Mouse (Mus musculus) C2C12 (cell line): ENCODE measurements around the gene Pfkfb3.

Experiments
- CEBPB ChIP-seq: IDR thresholded peaks from one replicate; pipeline ENCODE4 v1.6.1; 2011; ENCODE audit warnings: low read depth, mild to moderate bottlenecking, control low read depth, moderate library complexity
- CTCF ChIP-seq: IDR thresholded peaks from one replicate; pipeline ENCODE4 v1.5.1; 2011; ENCODE audit not compliant: control insufficient read depth, insufficient read depth, insufficient read length
- FOSL1 ChIP-seq: IDR thresholded peaks from one replicate; pipeline ENCODE4 v1.8.0; 2011; ENCODE audit warnings: mild to moderate bottlenecking, low read length; ENCODE audit not compliant: poor library complexity, insufficient read depth, severe bottlenecking
- MAX ChIP-seq: IDR thresholded peaks from one replicate; pipeline ENCODE4 v1.6.1; 2011; ENCODE audit warnings: mild to moderate bottlenecking, control low read depth
- MYOD1 ChIP-seq: IDR thresholded peaks from one replicate; pipeline ENCODE4 v1.6.1; 2011; ENCODE audit warnings: low read depth; ENCODE audit not compliant: control insufficient read depth, insufficient read length
- MYOG ChIP-seq: IDR thresholded peaks from one replicate; pipeline ENCODE4 v1.6.1; 2011; ENCODE audit not compliant: control insufficient read depth, insufficient read length; ENCODE audit errors: extremely low read depth
- USF1 ChIP-seq: IDR thresholded peaks from one replicate; pipeline ENCODE4 v1.6.1; 2011; ENCODE audit warnings: low read depth, mild to moderate bottlenecking, control low read depth, moderate library complexity

DNA sequence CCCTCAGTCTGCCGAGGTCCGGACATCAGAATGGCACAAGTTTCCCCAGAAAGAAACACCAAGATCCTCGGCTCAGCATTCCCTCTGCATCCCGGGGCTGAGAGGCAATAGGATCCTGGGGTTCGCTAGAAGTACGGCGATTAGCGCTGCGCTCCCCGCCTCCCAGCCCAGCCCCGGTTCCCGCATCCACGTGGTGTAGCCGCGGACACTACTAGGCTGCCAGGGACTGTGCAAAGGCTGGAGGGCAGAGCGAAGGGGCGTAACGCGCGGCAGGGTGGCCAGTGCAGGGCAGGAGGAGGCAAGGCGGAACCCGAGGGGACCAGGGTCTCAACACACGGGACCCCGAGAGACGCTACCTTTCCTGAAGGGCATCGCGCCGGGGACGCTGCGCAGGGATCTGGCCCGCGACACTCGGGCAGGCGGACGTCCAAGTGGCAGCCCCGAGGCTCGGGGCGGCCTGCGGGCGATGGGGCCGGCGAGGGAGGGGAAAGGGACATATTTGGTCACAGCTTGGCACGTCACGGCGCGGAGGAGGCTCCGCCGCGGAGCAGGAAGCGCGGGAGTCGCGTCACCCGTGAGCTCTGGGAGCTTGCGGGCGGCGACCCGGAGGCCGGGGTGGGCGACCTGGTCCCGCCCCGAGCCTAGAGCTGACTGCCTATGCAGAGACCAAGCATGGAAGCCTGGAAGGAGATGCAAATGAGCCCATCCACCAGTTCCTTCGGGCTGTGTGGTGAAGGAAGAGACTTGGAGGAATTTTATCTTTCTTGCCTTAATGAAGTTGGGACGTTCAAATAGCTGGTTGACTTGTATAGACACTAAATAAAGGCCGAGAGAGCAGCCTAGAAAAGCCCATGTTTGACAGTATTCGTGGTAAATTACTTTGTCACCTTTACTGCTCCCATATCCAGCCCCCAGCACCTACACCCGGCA lies at the start of gene Pfkfb3:
- TF ChIP-seq CTCF = no peak
- no peak for TF ChIP-seq USF1
- TF ChIP-seq MAX = no peak
- TF ChIP-seq FOSL1 = no peak
- no peak for TF ChIP-seq MYOD1
- TF ChIP-seq MYOG = no peak
- no peak for TF ChIP-seq CEBPB
